Mouse (Mus musculus): ENCODE results near the gene Edar. TPM values are rescaled to one million over a fixed set of nuclear protein-coding genes. Genes with fewer than 3 reads are reported as not detected.
A peak's percentile ranks its signal among the peaks of the same experiment; 100 is the strongest.
"Not testable (repeated sequence)": the region's sequence is repeated elsewhere in the genome, so short reads cannot be mapped to it uniquely, and the experiment has no call there.

The Edar gene
- total RNA-seq (2021): under 1 TPM; 0.41 to 0.43 TPM

- DNase-seq (ENCODE audit: extremely low spot score in 1 of 2, low spot score in 2 of 2): peak; percentile 45 to 88
- intact Hi-C loops (cut with DNase I): loop anchor here (10.0 kb wide), 1 partner anchor 111 kb away; no protein-coding TSS in a partner anchor
These were observed at the start of gene Edar for GRCm38 (mm10) chr10:58675533-58675932. TSS of gene Edar (minus strand) at chr10:58675654.

- DNase-seq (ENCODE audit: extremely low spot score in 1 of 2, low spot score in 2 of 2); intact Hi-C loops (cut with DNase I): not testable (repeated sequence)
These were observed 42.7 kb upstream of the Edar start, which contains the start of gene Gm17542 for GRCm38 (mm10) chr10:58718110-58718509. TSS of gene Gm17542 (minus strand) at chr10:58718210.

GRCm38 (mm10) chr10:58714789-58715148 is 39.3 kb upstream of the Edar start:
- intact Hi-C loops (cut with DNase I): no loop called here
- no peak for DNase-seq (ENCODE audit: extremely low spot score in 1 of 2, low spot score in 2 of 2)

DNA sequence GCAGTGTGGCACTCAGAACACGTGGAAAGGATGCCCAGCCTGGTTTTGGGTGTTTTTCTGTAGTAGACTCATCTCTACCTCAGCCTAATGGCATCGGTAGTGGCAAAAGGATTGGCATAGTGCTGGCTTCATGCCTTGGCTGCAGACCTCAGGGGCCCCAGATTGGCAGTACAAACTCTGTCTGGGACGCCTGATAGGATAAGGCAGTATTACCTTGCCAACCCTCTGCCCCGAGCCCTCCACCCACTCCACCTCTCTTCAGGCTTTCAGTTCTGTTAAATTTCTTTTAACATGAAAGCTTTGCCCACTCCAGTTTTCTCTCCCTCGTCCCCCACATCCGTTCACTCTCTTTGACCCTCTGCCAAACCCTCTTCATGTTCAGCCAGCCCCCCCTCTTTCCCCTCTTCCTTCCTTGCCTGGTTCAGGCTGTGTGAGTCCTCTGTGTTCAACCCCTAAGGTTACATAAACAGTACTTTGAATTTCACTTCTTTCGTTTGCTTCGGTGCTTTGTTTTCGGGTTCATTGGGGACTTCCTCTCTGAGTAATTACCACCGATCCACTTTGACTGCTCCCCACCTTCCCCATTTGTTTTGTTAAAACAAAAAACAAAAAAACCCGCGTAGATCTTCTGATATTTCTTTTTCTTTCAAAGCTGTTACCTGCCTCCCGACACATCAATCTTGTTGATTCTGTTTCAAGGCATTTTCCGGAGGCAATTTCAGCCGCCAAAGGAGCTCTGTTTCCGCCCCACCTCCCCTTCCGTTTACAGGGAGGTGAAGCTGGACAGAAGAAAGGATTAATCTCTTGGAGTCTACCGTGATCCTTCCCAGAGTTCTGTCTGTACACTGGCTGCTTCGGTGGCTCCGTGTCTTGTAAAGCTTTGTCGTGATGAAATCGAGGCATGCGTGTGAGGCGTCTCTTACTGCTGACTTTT is 38.7 kb upstream of the Edar start:
- intact Hi-C loops (cut with DNase I): no loop called here
- no peak for DNase-seq (ENCODE audit: extremely low spot score in 1 of 2, low spot score in 2 of 2)

DNA sequence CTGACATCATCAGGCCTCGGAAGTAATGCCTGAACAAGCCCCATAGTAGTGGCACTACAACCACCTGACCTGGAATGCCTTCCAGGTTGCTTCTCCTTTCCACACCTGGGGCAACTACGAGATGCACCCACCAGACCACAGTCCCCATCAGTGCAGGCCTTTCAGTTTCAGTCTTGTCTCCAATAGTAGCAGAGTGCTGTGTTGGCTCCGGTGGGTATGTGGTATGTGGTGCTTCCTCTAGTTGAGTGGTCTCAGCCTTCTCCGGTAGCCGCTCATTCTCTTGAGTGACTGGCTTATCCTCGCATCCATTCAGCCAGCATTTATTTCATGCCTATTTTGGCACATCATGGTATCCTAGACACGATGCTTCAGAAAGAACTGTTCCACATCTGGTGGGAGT is 37.8 kb upstream of the Edar start:
- intact Hi-C loops (cut with DNase I): no loop called here
- DNase-seq (ENCODE audit: extremely low spot score in 1 of 2, low spot score in 2 of 2): no peak

- intact Hi-C loops (cut with DNase I): no loop called here
- DNase-seq (ENCODE audit: extremely low spot score in 1 of 2, low spot score in 2 of 2): no peak
These were observed 33.6 kb upstream of the Edar start for GRCm38 (mm10) chr10:58709021-58709420.

GRCm38 (mm10) chr10:58700578-58700977 is 25.1 kb upstream of the Edar start:
- DNase-seq (ENCODE audit: extremely low spot score in 1 of 2, low spot score in 2 of 2): no peak
- intact Hi-C loops (cut with DNase I): no loop called here

DNA sequence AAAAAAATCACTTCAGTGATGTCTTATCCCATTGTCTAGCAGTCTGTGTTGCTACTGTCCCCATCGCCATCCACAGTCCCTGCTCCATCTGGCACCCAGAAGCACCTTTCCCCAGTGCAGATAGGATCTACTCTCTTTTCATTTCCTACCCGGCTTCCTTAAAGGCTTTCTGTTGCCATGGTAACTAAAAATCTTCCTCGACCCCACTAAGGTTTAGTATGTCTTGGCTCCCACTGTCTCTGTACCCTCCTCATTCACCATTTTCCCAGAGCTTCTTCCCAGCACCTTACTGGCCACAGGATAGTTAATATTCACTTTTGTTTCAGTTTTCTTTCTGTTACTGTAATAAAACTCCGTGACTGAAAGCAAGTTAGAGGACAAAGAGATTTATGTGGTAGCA is 24.7 kb upstream of the Edar start:
- no peak for DNase-seq (ENCODE audit: extremely low spot score in 1 of 2, low spot score in 2 of 2)
- intact Hi-C loops (cut with DNase I): no loop called here

DNA sequence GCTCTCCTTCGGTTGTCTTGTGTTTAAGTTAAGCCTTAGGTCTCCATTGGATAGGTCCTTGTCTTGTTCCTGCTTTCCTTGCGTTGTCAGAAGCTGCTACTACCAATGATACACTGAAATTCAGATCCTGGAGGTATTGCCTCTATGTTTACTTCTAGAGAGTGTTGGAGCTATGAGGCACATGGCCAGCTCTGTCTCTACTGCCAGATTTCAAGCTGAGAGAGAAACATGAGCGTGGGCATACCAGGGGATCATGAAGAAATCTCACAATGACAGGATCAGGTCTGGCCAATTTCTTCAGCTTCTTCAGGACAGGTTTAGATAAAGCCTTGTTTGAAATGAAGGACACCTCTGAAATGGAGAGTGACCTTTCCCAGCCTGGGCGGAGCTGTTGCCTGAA is 23.5 kb upstream of the Edar start:
- DNase-seq (ENCODE audit: extremely low spot score in 1 of 2, low spot score in 2 of 2): no peak
- intact Hi-C loops (cut with DNase I): no loop called here

DNA sequence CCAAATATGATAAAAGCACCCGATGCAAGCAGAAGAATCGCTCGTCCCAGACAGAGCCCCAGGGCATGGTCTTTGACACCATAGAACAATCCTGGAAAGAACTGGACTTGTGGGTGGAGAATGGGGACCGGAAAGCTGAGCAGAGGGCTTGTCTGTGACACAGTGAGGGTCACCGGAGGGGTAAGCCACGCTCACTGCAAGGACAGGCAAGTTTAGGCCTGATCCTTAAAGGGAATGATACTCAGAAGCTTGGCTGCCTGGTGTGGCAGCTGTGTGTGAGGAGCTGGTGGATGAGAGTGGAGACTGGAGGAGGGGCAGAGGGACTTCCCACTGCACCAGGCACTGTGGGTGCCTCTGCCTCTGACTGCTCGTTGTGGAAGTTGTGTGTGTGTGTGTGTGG is 15.6 kb upstream of the Edar start:
- DNase-seq (ENCODE audit: extremely low spot score in 1 of 2, low spot score in 2 of 2): no peak
- intact Hi-C loops (cut with DNase I): no loop called here

DNA sequence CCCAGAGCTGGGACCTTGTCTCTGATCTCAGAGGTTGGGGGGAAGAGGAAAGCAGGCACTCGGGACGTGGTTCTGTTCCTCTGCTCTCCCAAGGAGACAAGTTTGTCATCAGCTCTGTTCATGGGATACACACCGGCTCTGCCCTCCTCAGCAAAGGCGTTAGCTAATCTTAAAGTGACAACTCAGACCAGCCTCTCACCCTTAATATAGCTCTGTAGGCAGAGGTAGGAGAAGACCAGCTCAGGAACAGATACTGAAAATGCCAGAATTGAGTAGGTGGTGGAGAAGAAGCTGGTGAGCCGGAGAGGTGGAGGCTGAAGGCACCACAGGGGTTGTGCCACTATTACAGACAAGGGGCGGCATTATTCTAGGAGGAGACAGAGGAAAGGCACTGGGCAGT is 3.8 kb upstream of the Edar start:
- intact Hi-C loops (cut with DNase I): loop anchor here (10.0 kb wide), 1 partner anchor 114 kb away; no protein-coding TSS in a partner anchor
- no peak for DNase-seq (ENCODE audit: extremely low spot score in 1 of 2, low spot score in 2 of 2)

DNA sequence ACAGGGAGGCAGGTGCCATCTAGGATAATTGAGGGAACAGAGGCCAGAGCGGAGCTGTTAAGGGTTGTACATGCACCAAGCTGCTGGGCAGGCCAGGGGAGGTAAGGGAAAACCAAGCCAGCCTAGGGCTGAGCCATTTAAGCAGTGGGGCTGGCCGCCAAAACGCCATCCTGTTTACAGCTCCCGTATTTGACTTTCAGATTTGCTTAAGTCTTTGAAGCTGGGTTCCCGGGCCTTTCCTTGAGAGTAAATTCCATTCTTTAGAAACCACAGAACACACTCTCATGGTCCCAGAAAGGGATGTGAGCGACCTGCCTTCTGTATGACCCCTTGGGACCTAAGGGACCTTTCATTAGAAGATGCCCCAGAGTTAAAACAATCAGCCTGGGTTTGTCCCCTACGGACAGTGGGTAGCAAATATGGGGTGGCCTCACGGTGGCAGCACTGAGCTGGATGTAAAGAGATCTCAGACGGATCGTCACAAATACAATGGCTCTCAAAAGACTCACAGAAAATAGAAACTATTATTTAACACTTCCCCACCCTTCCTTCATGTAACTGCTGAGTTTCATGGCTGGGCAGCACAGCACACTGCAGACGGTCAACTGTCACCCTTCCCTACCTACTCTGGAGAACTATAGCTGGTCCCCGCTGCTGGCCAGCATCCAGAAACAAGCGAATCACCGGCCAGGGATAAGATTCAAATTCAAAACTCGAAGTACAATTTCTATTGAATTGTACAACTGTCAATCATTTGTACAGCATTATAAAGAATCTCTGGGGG is 2.0 kb downstream of the Edar start:
- intact Hi-C loops (cut with DNase I): loop anchor here (5.0 to 10.0 kb wide), 2 partner anchors 46 to 109 kb away; no protein-coding TSS in a partner anchor

GRCm38 (mm10) chr10:58672557-58673277 is 2.7 kb downstream of the Edar start:
- intact Hi-C loops (cut with DNase I): loop anchor here (5.0 to 10.0 kb wide), 2 partner anchors 45 to 108 kb away; no protein-coding TSS in a partner anchor

More for the DNA sequence above, 2.0 kb downstream of the Edar start:
- peak; percentile 56 to 87 for DNase-seq (ENCODE audit: extremely low spot score in 1 of 2, low spot score in 2 of 2)

DNA sequence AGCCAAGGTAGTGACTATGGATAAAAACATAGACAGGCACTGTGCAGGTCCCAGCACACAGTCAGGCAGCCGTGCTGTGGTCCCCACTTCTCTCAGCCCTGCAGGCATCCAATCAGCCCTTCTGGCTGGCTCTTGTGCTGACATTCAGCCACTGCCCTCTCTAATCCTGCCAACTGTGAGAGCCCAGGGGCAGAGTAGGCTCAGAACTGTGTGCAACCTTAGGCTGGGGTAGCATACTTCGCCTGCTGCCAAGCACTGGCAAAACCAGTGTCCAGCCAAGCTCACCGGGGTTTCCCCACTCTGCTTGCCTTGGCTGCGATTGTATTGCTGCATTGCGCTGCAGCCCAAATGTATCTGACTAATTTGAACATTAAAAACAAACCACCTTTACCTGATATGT is 11.6 kb downstream of the Edar start:
- intact Hi-C loops (cut with DNase I): no loop called here
- no peak for DNase-seq (ENCODE audit: extremely low spot score in 1 of 2, low spot score in 2 of 2)

More at GRCm38 (mm10) chr10:58672557-58673277, 2.7 kb downstream of the Edar start:
- DNase-seq (ENCODE audit: extremely low spot score in 1 of 2, low spot score in 2 of 2): no peak

DNA sequence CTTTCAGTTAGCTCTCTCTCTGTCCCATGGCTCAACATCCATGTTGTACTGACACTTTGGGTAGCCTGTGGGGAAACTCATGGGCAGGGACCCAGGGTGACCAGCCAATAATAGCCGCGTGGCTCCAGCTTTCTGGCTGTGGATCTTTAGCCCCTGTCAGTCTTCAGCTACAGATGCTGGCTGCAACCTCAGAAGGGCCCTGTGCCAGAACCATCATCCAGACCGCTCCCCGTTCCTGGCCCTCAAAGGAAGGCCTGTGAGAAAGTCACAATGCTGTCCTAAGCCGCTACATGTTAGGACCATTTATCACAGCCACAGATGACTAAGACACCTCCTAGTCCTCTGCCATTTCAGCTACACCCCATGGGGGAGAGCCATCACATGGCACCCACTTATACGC is 12.0 kb downstream of the Edar start:
- DNase-seq (ENCODE audit: extremely low spot score in 1 of 2, low spot score in 2 of 2): peak; percentile 29 to 53

DNA sequence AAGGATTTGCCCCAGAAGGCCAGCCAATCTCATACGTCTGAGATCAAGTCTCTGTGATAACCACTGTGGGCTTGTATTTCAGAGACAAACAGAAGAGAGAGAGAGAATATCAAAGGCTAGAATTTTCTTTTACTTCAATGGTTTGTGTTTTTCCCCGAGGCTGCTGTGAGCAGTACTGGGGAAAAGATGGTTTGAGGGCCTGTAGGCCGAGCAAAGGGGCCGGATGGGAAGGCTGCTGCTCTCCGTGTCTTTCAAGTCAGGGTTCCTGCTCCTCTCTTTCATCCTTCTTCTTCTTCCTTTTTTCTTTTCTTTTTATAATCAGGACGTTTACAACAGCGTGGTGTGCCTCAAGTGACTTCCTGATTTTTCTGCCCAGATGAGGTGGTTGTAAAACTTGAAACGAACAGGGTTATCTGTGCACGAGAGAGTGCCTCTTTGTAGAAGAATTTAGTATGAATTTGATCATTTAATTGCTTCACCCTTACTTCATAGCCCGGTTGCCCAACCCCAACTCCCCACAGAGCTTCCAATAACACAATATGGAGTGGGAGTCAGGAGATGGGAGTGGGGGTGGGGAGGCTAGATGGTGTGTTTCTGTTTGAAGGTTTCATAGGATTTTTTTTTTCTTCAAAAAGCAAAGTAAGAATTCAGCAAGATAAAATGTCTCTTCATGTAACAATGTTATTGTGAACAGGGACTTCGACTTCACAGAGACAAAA is 16.0 kb downstream of the Edar start:
- intact Hi-C loops (cut with DNase I): no loop called here
- no peak for DNase-seq (ENCODE audit: extremely low spot score in 1 of 2, low spot score in 2 of 2)

More for the DNA sequence above, 12.0 kb downstream of the Edar start:
- intact Hi-C loops (cut with DNase I): no loop called here

- no peak for DNase-seq (ENCODE audit: extremely low spot score in 1 of 2, low spot score in 2 of 2)
- intact Hi-C loops (cut with DNase I): no loop called here
These were observed 17.7 kb downstream of the Edar start for GRCm38 (mm10) chr10:58657731-58658130.

DNA sequence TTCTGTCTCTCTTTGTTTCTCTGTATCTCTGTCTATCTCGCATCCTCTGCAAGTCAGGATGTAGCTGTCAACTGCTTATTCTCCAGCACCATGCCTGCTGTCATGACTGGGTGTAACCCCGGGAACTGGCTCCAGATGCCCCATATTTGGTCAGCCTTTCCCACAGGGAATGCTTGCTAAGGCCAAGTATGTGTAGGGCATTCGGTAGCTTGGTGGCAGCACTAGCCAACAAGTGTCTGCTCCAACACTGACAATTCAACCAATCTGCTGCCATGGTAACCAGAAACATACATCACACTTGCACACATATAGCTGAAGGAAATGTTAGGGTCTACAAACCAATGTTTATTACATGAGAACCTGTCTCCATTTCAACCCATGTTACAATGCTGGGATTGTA is 21.8 kb downstream of the Edar start:
- DNase-seq (ENCODE audit: extremely low spot score in 1 of 2, low spot score in 2 of 2): peak in 1 of 2 experiments; percentile 21
- intact Hi-C loops (cut with DNase I): no loop called here

Data from left cerebral cortex, postnatal 10 days (tissue).